Mouse (Mus musculus): Measurements from ENCODE around the gene Selenon.
"Not testable (repeated sequence)": the region's sequence is repeated elsewhere in the genome, so short reads cannot be mapped to it uniquely, and the experiment has no call there.

Selenon gene

DNA sequence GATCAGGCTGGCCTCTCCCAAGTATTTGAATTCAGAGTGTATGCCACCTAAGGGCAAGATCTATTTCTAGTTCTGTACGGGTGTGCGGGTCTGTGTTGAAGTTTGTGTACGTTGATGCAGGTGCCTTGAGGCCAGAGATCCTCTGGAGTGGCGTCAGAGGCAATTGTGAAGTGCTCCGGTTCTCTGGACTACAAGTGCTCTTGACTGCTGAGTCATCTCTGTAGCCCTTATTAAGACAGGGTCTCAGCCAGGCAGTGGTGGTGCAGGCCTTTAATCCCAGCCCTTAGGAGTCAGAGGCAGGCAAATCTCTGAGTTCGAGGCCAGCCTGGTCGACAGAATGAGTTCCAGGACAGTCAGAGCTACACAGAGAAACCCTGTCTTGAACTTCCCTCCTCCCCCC is 36.4 kb downstream of the Selenon start:
- no peaks in the 10 kb centered on the region for H3K27me3 ChIP-seq (ENCODE audit: control insufficient read depth, insufficient read depth, low read length, poor library complexity, severe bottlenecking)
- no peaks in the 10 kb centered on the region for H3K36me3 ChIP-seq (ENCODE audit: control insufficient read depth, insufficient read depth, low read length, poor library complexity, severe bottlenecking)
- no peak for DNase-seq (ENCODE audit: low read depth, low spot score)

DNA sequence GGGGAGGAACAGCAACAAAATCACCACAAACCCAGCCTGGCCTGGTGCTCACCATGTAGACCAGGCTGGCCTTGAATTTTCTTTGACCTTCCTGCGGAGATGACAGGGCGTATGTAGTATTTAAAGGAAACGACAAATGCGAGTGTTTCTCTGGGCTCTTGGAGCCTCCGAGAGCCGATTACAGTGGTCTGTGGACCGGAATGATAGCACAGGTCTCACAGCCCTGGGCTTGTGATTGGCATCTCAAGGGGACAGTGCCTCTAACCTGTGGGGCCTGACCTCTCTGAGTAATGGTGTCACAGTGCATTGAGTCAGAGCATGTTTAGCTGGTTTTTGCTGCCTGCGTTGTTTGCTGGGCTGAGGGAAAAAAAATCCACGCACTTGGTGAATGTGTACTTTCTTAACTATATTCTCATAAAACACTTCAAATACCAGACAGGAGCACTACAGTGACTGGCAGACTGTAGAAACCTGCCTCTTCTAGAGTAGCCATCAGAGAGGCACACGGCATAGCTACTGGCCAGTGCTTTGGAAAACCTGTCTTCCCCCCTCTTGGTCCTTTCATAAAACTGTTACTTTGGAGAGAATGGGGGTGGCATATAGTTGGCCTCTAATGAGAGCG is 37.5 kb downstream of the Selenon start:
- no peak for DNase-seq (ENCODE audit: low read depth, low spot score)
- no peaks in the 10 kb centered on the region for H3K27me3 ChIP-seq (ENCODE audit: control insufficient read depth, insufficient read depth, low read length, poor library complexity, severe bottlenecking)

DNA sequence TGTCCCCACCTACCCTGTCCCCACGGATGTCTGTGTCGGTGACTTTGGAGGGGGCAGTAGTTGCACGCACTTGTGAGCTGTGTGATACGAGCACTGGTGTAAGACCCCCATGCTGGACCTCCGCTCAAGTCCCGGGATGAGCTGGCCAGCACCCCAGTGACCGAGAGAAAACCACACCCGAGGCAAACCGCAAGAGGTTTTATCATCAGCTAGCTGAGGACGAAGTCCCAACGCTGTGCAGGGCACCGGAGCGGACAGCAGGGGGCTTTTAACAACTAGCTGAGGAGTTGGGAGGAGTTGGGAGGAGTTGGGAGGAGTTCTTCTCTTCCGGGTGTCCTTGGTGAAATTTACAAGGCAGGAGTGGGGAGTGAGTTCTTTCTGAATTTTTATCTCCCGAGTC is 39.2 kb downstream of the Selenon start:
- no peaks in the 10 kb centered on the region for H3K27me3 ChIP-seq (ENCODE audit: control insufficient read depth, insufficient read depth, low read length, poor library complexity, severe bottlenecking)
- H3K36me3 ChIP-seq (ENCODE audit: control insufficient read depth, insufficient read depth, low read length, poor library complexity, severe bottlenecking), result no peaks in the 10 kb centered on the region
- DNase-seq (ENCODE audit: low read depth, low spot score), result peak; percentile 41

More for the DNA sequence above, 37.5 kb downstream of the Selenon start:
- no peaks in the 10 kb centered on the region for H3K36me3 ChIP-seq (ENCODE audit: control insufficient read depth, insufficient read depth, low read length, poor library complexity, severe bottlenecking)

DNA sequence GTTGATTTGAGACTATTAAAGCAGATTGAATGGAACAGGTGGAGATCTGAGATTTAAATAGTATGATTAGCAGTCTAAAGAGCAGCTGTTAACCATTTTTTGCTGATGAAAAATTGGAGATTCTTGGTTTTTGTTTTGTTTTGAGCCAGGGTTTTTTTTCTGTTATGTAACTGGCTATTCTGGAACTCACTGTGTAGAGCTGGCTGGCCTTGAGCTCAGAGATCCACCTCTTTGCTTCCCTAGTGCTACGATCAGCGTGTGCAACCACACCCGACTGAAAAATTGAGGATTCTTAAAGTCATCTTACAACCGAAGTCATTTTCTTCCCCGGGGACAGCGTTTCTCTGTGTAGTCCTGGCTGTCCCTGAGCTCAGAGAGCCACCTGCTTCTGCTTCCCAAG is 40.2 kb downstream of the Selenon start:
- DNase-seq (ENCODE audit: low read depth, low spot score), result no peak
- Histone ChIP-seq H3K36me3 (ENCODE audit: control insufficient read depth, insufficient read depth, low read length, poor library complexity, severe bottlenecking) (no peaks in the 10 kb centered on the region), H3K27me3 (ENCODE audit: control insufficient read depth, insufficient read depth, low read length, poor library complexity, severe bottlenecking) (no peaks in the 10 kb centered on the region)

DNA sequence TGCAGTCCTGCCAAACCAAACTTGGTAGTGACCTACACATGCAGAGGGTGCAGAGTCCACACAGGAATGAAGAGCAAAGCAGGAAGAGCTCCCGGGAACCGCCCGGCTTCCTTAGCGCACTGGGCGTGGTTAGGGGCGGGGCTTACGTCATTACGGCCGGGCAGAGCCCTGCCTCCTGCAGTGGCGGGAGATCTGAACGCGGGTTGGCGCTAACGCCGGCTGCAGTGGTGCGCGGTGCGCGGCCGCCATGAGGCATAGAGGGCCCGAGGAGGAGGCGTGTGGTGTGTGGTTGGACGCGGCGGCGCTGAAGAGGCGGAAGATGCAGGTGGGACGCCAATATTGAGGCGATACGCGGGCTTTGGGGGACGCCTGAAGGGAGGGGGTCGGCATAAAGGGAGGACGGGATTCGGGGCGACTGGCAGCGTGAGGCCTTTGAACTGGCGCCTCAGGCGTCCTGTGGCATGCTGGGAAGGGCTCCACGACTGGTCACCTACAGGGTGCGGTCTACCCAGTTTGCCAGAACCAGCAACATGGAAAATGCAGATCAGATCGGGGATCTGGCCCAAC is 41.0 kb downstream of the Selenon start, which contains the start of gene Aunip:
Gene Aunip, plus strand, starts transcription at position 155 of the 567 bp plus-strand sequence.
- no peaks in the 10 kb centered on the region for H3K36me3 ChIP-seq (ENCODE audit: control insufficient read depth, insufficient read depth, low read length, poor library complexity, severe bottlenecking)
- DNase-seq (ENCODE audit: low read depth, low spot score), result peak; percentile 88
- H3K27me3 ChIP-seq (ENCODE audit: control insufficient read depth, insufficient read depth, low read length, poor library complexity, severe bottlenecking), result no peaks in the 10 kb centered on the region

DNA sequence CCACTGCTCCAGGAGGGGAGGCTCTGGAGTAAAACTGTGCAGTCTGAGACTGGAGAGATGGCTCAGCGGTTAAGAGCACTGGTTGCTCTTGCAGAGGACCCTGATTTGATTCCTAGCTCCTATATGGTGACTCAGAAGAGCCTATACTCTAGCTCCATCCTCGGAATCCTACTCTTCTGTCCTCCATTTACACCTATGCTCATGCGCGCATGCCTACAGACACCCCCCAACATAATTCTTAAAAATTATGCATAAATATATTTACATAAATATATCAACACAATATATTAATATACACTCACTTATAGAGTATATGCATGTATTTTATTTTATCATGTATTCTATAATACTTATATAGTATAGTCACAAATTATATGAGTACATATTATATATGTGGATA is 41.6 kb downstream of the Selenon start:
- H3K36me3 ChIP-seq (ENCODE audit: control insufficient read depth, insufficient read depth, low read length, poor library complexity, severe bottlenecking), result no peaks in the 10 kb centered on the region
- DNase-seq (ENCODE audit: low read depth, low spot score), result no peak
- H3K27me3 ChIP-seq (ENCODE audit: control insufficient read depth, insufficient read depth, low read length, poor library complexity, severe bottlenecking), result no peaks in the 10 kb centered on the region

DNA sequence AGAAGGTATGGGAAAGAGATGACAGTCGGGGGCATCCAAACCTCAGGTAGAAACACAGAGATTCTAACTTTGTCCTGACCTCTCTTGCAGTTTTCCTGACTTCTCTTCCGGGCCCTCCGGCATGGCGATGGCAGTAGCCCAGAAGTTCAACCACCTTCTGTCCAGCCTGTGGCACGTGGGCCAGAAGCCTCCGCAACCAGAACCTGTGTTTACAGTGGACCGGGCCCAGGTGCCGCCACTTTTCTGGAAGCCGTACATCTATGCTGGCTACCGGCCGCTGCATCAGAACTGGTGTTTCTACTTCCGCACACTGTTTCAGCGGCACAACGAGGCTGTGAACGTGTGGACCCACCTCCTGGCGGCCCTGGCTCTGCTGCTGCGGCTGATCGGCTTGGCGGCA is 45.3 kb downstream of the Selenon start:
- no peaks in the 10 kb centered on the region for H3K27me3 ChIP-seq (ENCODE audit: control insufficient read depth, insufficient read depth, low read length, poor library complexity, severe bottlenecking)
- no peaks in the 10 kb centered on the region for H3K36me3 ChIP-seq (ENCODE audit: control insufficient read depth, insufficient read depth, low read length, poor library complexity, severe bottlenecking)
- DNase-seq (ENCODE audit: low read depth, low spot score), result no peak

DNA sequence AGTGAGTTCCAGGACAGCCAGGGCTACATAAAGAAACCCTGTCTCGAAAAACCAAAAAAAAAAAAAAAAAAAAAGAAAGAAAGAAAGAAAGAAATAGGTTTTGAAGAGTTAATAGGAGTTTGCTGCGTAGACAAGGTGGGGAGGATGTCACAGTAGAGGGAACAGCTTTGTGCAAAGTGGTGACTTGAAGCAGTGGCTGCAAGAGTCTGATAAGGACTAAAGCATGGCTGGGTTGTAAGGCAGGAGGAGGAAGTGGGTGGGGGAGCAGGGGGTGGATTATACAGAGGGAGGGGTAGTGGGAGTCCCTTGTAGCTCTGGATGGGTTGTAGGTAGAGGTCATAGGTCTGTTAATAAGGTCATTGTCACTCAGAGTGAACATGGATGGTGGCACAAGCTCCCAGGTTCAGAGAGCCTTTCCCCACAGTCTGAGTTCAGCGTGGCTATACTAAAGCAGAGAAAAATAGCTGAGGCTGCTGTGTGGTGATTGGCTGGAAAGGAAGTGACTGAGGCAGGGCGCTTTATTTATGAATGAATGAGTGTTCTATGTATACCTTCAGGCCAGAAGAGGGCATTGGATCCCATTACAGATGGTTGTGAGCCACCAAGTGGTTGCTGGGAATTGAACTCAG is 45.9 kb downstream of the Selenon start:
- no peaks in the 10 kb centered on the region for H3K27me3 ChIP-seq (ENCODE audit: control insufficient read depth, insufficient read depth, low read length, poor library complexity, severe bottlenecking)
- no peaks in the 10 kb centered on the region for H3K36me3 ChIP-seq (ENCODE audit: control insufficient read depth, insufficient read depth, low read length, poor library complexity, severe bottlenecking)
- DNase-seq (ENCODE audit: low read depth, low spot score), result no peak

DNA sequence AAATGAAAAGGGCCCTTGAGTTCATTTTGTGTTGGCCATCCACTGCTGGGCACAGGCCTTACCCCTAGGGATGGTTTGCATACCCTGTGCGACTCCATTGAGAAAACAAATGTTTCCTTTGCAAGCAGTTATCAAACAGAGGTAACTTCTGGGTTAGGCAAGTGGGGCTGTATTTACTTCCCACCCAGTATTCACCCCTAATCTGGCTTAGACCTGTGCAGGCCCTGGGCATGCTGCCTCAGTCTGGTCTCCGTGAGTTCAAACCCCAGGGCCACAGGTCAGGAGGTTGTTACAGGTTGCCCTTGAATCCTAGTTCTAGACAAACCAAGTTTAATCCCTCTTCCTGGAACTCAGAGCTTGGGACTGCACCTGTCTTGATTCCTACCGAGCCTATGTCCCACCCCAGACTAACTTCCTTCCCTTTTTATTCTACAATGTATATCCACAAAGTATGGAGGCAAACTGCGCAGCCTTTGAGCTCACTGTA is 46.6 kb downstream of the Selenon start:
- no peak for DNase-seq (ENCODE audit: low read depth, low spot score)
- Histone ChIP-seq H3K27me3 (ENCODE audit: control insufficient read depth, insufficient read depth, low read length, poor library complexity, severe bottlenecking) (no peaks in the 10 kb centered on the region), H3K36me3 (ENCODE audit: control insufficient read depth, insufficient read depth, low read length, poor library complexity, severe bottlenecking) (no peaks in the 10 kb centered on the region)

DNA sequence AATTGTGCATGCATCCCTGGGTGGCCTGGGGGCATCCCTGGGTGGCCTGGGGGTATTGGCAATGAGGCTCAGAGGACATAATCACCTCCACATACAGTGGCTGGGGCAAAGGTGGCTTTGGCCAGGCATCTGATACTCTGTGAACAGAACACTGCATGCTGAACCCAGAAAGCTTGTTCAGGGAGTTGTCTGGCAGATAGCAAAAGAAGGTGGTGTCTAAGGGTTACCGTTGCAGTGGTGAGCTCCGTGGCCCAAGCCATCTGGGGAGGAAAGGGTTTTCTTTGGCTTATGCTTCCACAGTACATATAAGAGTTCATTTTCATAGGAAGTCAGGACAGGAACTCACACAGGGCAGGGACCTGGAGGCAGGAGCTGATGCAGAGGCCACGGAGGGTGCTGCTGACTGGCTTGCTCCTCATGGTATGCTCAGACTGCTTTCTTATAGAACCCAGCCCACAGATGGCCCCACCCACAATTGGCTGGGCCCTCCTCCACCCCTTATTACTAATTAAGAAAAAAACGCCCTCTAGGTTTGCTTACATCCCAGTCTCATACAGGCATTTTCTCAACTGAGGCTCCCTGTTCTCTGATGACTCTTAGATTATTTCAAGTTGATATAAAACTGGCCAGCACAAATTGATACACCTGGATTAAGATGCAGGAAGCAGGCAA is 48.1 kb downstream of the Selenon start:
- Histone ChIP-seq H3K27me3 (ENCODE audit: control insufficient read depth, insufficient read depth, low read length, poor library complexity, severe bottlenecking) (no peaks in the 10 kb centered on the region), H3K36me3 (ENCODE audit: control insufficient read depth, insufficient read depth, low read length, poor library complexity, severe bottlenecking) (no peaks in the 10 kb centered on the region)
- no peak for DNase-seq (ENCODE audit: low read depth, low spot score)

DNA sequence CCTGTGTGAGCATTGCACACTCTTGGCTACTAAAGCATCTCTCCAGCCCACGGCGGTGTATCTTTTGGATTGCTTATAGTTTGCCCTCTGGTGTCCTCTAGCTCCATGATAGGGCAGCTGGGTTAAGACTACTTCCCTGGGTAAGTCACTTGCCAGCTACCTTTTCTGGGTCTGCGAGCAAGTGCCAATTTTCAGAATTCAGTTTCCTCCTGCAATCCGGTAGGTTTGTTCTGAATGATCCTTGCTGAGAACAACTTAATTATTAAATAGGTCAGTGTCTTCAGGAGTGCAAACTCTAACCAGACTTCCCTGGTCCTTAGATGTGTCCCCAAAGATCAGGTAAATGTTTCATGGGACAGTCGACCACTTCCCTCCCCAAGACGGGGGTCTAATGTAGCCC is 50.9 kb downstream of the Selenon start:
- no peaks in the 10 kb centered on the region for H3K27me3 ChIP-seq (ENCODE audit: control insufficient read depth, insufficient read depth, low read length, poor library complexity, severe bottlenecking)
- no peaks in the 10 kb centered on the region for H3K36me3 ChIP-seq (ENCODE audit: control insufficient read depth, insufficient read depth, low read length, poor library complexity, severe bottlenecking)
- no peak for DNase-seq (ENCODE audit: low read depth, low spot score)

DNA sequence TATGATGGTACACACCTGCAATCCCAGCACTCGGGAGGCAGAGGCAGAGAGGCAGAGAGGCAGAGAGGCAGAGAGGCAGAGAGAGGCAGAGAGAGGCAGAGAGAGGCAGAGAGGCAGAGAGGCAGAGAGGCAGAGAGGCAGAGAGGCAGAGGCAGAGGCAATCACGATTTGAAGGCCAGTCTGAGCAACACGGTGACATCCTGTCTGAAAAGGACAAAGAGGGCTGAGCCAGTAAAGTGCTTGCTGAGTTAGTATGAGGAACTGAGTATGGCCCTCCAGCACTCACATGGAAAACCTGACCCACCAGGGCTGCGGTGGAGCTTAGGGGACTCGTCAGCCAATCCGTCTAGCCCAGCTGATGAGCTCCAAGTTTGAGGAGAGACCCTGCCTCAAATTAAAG is 53.0 kb downstream of the Selenon start:
- H3K36me3 ChIP-seq (ENCODE audit: control insufficient read depth, insufficient read depth, low read length, poor library complexity, severe bottlenecking); DNase-seq (ENCODE audit: low read depth, low spot score); H3K27me3 ChIP-seq (ENCODE audit: control insufficient read depth, insufficient read depth, low read length, poor library complexity, severe bottlenecking): not testable (repeated sequence)

DNA sequence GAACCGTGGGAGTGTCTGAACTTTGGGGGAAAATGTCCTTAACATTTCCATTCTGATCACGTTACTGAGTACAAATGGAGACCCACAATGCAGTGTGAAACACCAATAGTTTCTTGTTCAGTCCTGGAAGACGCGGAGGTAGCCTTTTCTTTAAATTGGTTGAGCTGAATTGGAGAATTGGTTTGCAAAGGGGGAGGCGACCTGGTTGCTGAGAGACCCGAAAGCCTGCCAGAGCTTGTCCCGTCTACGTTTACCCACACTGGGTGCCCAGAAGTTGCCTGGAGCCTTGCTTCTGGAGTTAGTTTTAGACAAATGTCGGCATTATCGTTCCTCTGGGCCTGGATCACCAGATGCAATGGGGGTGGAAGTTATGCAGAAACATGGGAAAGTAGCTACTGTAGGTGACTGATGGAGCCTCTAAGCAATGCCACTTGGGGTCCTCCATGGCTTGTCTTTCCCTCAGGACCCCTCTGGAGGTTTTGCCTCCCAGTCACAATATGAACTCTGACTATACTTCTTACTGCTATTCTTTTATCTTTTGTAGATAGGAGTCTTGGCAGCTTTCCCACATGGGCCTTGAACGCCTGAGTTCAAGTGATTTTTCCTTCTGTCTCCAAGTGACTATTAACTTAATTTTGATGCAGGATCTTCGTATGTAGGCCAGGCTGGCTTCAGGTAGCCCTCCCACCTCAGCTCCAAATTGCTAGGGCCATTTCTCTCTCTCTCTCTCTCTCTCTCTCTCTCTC is 53.8 kb downstream of the Selenon start:
- Histone ChIP-seq H3K36me3 (ENCODE audit: control insufficient read depth, insufficient read depth, low read length, poor library complexity, severe bottlenecking) (no peaks in the 10 kb centered on the region), H3K27me3 (ENCODE audit: control insufficient read depth, insufficient read depth, low read length, poor library complexity, severe bottlenecking) (no peaks in the 10 kb centered on the region)
- no peak for DNase-seq (ENCODE audit: low read depth, low spot score)

DNA sequence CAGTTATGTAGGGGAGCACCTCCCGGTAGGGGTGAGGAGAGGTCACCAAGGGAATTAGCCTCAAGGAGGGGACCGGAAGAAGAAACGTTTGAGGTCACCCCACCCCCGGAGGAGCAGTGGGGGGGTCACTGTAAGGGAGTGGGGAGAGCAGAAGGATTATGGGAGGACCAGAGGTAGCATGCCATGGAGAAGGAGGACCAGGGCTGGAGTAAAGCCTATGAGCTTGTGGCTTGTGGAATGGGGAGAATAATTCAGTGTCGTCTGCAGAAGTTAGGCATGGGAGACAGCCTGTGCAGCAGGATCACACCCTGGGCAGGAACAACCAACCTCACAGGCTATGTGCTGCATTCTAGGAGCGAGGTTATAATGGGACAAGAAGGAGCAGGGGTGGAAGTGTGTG is 54.7 kb downstream of the Selenon start:
- H3K27me3 ChIP-seq (ENCODE audit: control insufficient read depth, insufficient read depth, low read length, poor library complexity, severe bottlenecking), result no peaks in the 10 kb centered on the region
- H3K36me3 ChIP-seq (ENCODE audit: control insufficient read depth, insufficient read depth, low read length, poor library complexity, severe bottlenecking), result no peaks in the 10 kb centered on the region
- DNase-seq (ENCODE audit: low read depth, low spot score), result no peak

Measured in splenic B cell, adult 2 months (primary cell).